Mouse (Mus musculus) heart, adult 2 months (tissue): ENCODE measurements around the gene Prpf4. TPM values are rescaled to one million over a fixed set of nuclear protein-coding genes. Genes with fewer than 3 reads are reported as not detected.

Source experiments
- DNase-seq, 2 experiments: peaks; one replicate each; pipeline ENCODE4 v3.0.0; 2021
- H3K27ac ChIP-seq: fragments of 200-600 bp; 2 replicates; pipeline ENCODE4 v1.8.1; 2022
- H3K27me3 ChIP-seq: fragments of 200-500 bp; 2 replicates; pipeline ENCODE4 v1.6.1; 2012; ENCODE audit warnings: mild to moderate bottlenecking, low read length, inconsistent platforms, mixed read lengths; ENCODE audit not compliant: control insufficient read depth, insufficient read depth
- H3K36me3 ChIP-seq: fragments of 200-500 bp; 2 replicates; pipeline ENCODE4 v1.6.1; 2012; ENCODE audit warnings: low read length, inconsistent platforms; ENCODE audit not compliant: control insufficient read depth, insufficient read depth
- H3K4me1 ChIP-seq: fragments of 200-500 bp; 2 replicates; pipeline ENCODE4 v1.6.1; 2011; ENCODE audit warnings: low read length; ENCODE audit not compliant: control insufficient read depth, insufficient read depth
- H3K4me3 ChIP-seq: fragments of 200-600 bp; 2 replicates; pipeline ENCODE4 v1.8.1; 2022
- H3K79me2 ChIP-seq: fragments of 200-500 bp; replicated peaks from 2 replicates; pipeline ENCODE4 v1.6.1; 2012; ENCODE audit warnings: mild to moderate bottlenecking, inconsistent platforms, low read length, moderate library complexity, mixed read lengths; ENCODE audit not compliant: control insufficient read depth, insufficient read depth
- H3K9ac ChIP-seq: fragments of 200-500 bp; 2 replicates; pipeline ENCODE4 v1.6.1; 2012; ENCODE audit warnings: low read depth, mild to moderate bottlenecking, control low read depth, inconsistent platforms, low read length, mixed read lengths
- CTCF ChIP-seq: fragments of 200-600 bp; IDR thresholded peaks from 2 replicates; pipeline ENCODE4 v1.8.1; 2022; ENCODE audit warnings: antibody characterized with exemption, mild to moderate bottlenecking, moderate library complexity
- EP300 ChIP-seq: fragments of 200-500 bp; IDR thresholded peaks from 2 replicates; pipeline ENCODE4 v1.6.1; 2011; ENCODE audit warnings: low read depth, low read length, control low read depth; ENCODE audit not compliant: insufficient read depth
- POLR2A ChIP-seq: fragments of 200-500 bp; IDR thresholded peaks from 2 replicates; pipeline ENCODE4 v1.6.1; 2011; ENCODE audit warnings: mild to moderate bottlenecking, low read depth, low read length, control low read depth; ENCODE audit not compliant: insufficient read depth
- WGBS: fragments of 180-500 bp; shearing (Covaris S2); methylation state at CpG from one replicate; pipeline ENCODE4 v1.1.7; 2018; 5-methylcytosine and 5-hydroxymethylcytosine counted together
- intact Hi-C: fragments of 180-260 bp; cut with DNase I; formaldehyde crosslinking; loops from one replicate; pipeline ENCODE4 v1.15.1; 2025
- polyA plus RNA-seq: library from polyadenylated mRNA; depleted of rRNA; stranded (reverse); fragments of >200 nt; gene quantifications from 2 replicates; pipeline ENCODE4 v1.2.3, GENCODE M21; 2012
- total RNA-seq, 2 experiments: library from RNA; stranded (reverse); gene quantifications; 2 replicates each; pipeline ENCODE4 v1.2.3; 2021

The Prpf4 gene
- total and polyA plus RNA-seq, 3 experiments, result 7.4 to 9.9 (median 9.9) TPM

DNA sequence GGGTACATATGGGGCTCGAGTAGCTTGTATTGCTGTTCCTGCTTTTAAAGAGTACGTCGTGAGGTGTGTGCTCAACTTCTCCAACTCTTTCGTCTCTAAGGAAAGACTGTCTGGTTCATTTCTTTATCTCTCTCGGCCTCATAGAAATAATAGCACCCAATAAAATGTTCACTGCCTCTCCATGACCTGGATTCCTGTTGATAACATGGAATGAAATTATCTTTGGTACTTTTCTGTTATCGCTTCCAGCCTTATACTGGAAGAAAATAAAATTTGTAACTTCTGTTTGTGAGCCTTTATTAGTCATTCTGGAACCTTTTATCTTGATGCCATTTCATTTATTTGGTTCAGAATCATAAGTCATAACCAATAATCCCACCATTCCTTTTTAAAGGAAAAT, 25.4 kb upstream of the Prpf4 start:
- H3K79me2 ChIP-seq, result peaks cover 5% of the 10 kb centered on the region; the same call in 1 of the 2 replicates
- TF ChIP-seq POLR2A (no peak), CTCF (no peak), EP300 (no peak)
- H3K27ac ChIP-seq, result no peak overlapping the region

DNA sequence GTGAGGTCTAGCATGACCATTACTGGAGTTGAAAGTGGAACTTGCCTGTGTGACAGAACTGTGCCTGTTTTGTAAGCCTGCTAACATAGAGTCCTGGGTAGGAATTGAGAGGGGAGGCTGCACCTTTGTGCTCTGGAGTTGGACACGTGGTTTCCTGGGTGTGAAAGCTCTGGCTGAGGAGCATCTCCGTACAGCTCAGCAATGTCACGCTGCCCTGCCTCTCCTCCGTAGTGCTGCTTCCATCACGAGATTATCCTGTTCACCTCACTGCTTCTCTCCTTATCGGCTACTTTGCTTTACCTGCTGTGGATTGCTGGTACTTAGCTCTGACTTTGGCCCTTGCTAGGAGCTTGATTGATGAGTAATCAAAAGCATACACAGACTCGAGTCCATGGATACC, 24.8 kb upstream of the Prpf4 start:
- H3K79me2 ChIP-seq, result peaks cover 3% of the 10 kb centered on the region; the same call in 1 of the 2 replicates
- no peak overlapping the region for H3K9ac ChIP-seq
- no peak for DNase-seq
- peaks cover 2% of the 10 kb centered on the region for H3K4me1 ChIP-seq
- H3K27me3 ChIP-seq, result no peaks in the 10 kb centered on the region
- H3K27ac ChIP-seq, result no peak overlapping the region
- H3K4me3 ChIP-seq, result no peak overlapping the region
- no peaks in the 10 kb centered on the region for H3K36me3 ChIP-seq
- TF ChIP-seq EP300 (no peak), CTCF (no peak), POLR2A (no peak)
- intact Hi-C loops, result no loop called here
- 77% methylated on average over 7 of the region's 7 CpGs for WGBS

More for the DNA sequence above, 25.4 kb upstream of the Prpf4 start:
- H3K4me1 ChIP-seq, result peaks cover 2% of the 10 kb centered on the region
- H3K9ac ChIP-seq, result no peak overlapping the region
- H3K36me3 ChIP-seq, result no peaks in the 10 kb centered on the region
- H3K27me3 ChIP-seq, result no peaks in the 10 kb centered on the region
- no peak overlapping the region for H3K4me3 ChIP-seq
- WGBS, result 72% methylated on average over 6 of the region's 6 CpGs
- no peak for DNase-seq
- intact Hi-C loops, result no loop called here

DNA sequence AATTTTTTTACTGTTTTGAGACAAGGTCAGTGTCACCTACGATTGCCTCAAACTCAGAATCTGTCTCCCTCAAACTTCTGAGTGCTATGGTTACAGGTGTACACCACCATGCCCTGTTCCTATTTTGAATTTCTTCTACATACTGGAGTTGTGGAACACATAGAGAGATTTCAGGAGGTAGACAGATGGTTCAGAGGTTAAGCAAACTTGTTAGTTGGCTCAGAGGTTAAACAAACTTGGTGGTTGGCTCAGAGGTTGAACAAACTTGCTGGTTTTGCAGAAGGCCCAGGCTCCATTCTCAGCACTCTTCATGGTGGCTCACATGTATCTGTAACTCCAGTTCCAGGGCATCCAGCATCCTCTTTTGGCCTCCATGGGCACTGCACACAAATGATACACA, 24.4 kb upstream of the Prpf4 start:
- TF ChIP-seq POLR2A (no peak), CTCF (no peak), EP300 (no peak)
- no peaks in the 10 kb centered on the region for H3K27me3 ChIP-seq
- H3K4me3 ChIP-seq, result no peak overlapping the region
- no peaks in the 10 kb centered on the region for H3K36me3 ChIP-seq
- H3K9ac ChIP-seq, result no peak overlapping the region
- H3K27ac ChIP-seq, result no peak overlapping the region
- no peak for DNase-seq
- peaks cover 3% of the 10 kb centered on the region; the same call in 1 of the 2 replicates for H3K79me2 ChIP-seq
- WGBS, result 82% methylated on average over 1 of the region's 1 CpGs
- intact Hi-C loops, result no loop called here
- H3K4me1 ChIP-seq, result peaks cover 2% of the 10 kb centered on the region

DNA sequence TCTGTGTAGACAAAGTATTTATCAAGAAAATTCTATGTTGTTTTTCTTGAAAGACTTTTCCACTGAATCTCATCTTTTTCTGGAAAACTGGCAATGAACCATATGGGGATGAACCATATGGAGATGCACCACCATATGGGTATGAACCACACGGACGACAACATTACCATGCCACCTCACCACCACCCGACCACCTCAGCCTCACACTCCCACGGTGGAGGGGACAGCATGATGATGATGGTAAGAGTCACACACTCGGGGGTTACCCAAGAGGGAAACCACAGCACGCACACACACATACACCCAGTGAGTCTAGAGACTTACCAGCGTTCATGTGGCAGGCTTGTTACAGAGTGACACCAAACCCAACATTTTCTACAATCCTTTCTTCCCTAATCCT, 23.2 kb upstream of the Prpf4 start:
- intact Hi-C loops, result no loop called here

DNA sequence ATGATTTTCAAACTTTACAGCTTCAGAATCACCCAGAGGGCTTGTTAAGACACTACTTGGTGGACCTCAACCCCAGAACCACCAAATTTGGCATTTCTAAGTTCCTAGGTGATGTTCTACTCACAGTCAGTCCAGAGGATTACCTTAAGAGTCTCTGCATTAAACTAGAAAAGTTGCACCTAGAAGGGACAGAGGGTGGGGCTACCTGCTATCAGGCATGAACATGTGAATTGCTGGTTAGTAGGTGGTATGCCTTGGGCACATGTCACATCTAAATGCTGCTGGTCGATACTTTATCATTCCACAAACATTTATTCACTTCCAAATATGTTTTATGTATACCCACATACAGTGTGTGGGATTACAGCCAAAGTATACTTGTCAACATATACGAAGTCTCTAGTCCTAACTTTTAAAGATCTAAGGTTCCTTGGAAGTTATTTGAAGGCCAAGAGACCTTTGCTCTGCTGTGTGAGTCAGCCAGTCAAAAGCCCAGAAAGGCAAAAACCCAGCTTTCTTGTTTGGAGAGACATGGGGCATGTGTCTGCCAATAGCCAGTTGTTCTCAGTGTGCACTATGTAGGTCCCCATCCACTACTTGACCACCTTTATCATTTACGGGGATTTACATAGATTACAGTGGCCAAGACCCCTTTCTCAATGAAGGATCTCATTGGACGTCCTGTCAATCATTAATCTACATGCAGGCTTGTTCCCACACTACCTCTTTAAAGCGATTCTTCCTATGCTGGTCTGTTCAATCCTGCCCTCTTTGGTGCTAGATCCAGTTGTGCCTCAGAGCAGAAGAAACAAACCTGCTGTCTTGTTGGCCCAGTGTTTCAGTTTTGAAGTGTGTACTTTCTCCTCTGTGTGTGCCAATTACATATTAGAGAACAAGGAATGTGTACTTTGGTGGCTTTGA, 18.7 kb upstream of the Prpf4 start:
- intact Hi-C loops, result no loop called here
- 84% methylated on average over 5 of the region's 5 CpGs for WGBS
- H3K9ac ChIP-seq, result no peak overlapping the region
- H3K27me3 ChIP-seq, result no peaks in the 10 kb centered on the region
- TF ChIP-seq EP300 (no peak), POLR2A (no peak), CTCF (no peak)
- no peaks in the 10 kb centered on the region for H3K36me3 ChIP-seq
- no peaks in the 10 kb centered on the region for H3K4me1 ChIP-seq
- DNase-seq, result no peak
- no peak overlapping the region for H3K4me3 ChIP-seq
- no peak overlapping the region for H3K27ac ChIP-seq
- no peaks in the 10 kb centered on the region for H3K79me2 ChIP-seq

More for the DNA sequence above, 23.2 kb upstream of the Prpf4 start:
- 92% methylated on average over 7 of the region's 7 CpGs for WGBS
- Histone ChIP-seq H3K27me3 (no peaks in the 10 kb centered on the region), H3K9ac (no peak overlapping the region), H3K79me2 (peaks cover 1% of the 10 kb centered on the region; the same call in 1 of the 2 replicates), H3K27ac (no peak overlapping the region), H3K4me3 (no peak overlapping the region), H3K4me1 (no peaks in the 10 kb centered on the region), H3K36me3 (no peaks in the 10 kb centered on the region)
- no peak for DNase-seq
- no peak for TF ChIP-seq POLR2A
- TF ChIP-seq EP300, result no peak
- no peak for TF ChIP-seq CTCF

DNA sequence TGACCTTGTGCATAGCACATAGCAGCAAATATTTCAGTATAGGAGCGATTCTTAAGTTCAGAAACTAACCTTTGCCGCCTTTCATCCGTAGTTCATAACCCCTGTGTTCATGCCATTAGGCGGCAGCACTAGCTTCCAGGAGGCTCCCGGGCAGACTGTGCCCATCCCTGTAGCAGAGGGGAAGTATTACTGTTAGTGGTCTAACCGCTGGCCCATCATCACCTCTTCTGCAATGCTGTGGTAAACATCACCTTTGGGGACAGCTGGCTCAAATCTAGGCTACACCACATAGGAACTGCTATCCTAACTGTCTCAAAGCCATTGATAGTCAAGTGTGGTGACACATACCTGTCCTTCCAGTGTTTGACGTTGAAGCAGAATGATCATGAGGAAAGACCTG, 16.7 kb upstream of the Prpf4 start:
- Histone ChIP-seq H3K27me3 (no peaks in the 10 kb centered on the region), H3K4me3 (no peak overlapping the region), H3K9ac (no peak overlapping the region), H3K79me2 (no peaks in the 10 kb centered on the region), H3K36me3 (peaks cover 10% of the 10 kb centered on the region), H3K27ac (no peak overlapping the region), H3K4me1 (peaks cover 2% of the 10 kb centered on the region)
- no peak for TF ChIP-seq CTCF
- TF ChIP-seq POLR2A, result no peak
- TF ChIP-seq EP300, result no peak
- WGBS, result 81% methylated on average over 7 of the region's 7 CpGs
- no peak for DNase-seq
- intact Hi-C loops, result no loop called here
